ENCODE assay signal across 14 mouse cellular contexts in the genomic region with DNA sequence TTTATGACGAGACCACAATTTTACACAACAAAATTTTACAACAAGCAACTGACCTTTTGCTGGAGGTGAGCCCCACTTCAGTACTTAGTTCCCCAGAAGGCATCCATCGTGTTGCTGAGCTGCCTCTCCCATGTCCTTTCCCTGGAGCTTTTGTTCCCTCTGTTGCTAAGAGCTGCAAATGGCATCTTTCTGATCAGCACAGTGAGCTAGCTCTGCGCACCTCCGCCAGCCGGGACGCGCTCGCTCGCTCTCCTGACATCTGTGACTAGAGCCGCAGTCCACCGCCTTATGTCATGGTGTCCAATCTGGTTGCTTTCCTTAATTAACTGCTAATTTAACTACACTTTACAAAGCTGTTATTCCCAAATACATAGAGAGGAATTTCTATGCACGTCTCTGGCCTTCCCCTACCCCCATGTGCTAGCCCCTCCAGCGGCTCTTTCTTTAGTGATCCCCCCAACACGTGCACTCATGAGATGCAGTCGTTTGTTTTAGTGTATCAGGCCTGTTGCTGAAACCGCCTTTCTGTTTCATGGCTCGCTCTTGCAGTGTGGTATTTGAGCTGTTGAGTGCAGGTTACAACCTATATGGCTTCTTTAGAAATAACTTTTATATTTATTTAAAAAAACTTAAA.
DNase-seq lines count a peak whose midpoint lies in the region; ATAC-seq and TF ChIP-seq lines count a peak whose summit lies in the region.
"Had no signal": no experiment of that assay in that cellular context is flagged by ENCODE, and none has a peak within 500 bp of the region (broad histone marks: within the 10 kb centered on the region; RNA-seq: fewer than 3 reads in every experiment).

No protein-coding gene starts in this region.

- peak; percentile 82 for ATAC-seq in hindbrain, embryonic 11.5 days (ENCODE audit: low FRiP score)
- ATAC-seq in midbrain, embryonic 13.5 days: peak; percentile 82
- ATAC-seq in intestine, postnatal 0 days: no peak

- DNase-seq in ES-CJ7 (ENCODE audit: low read depth, low spot score): peak; percentile 59
- peak; percentile 79 for DNase-seq in embryo, embryonic 10.5 days (ENCODE audit: low spot score)
- DNase-seq in hindbrain, embryonic 11.5 days (ENCODE audit: low spot score): peak; percentile 78
- DNase-seq in left cerebral cortex, postnatal 14 days (ENCODE audit: low spot score in 2 of 2): no peak
- no peak for DNase-seq in urinary bladder, adult 2 months (ENCODE audit: low spot score)
- DNase-seq: kidney, adult 2 months; liver, postnatal 0 days had no signal

- no peaks in the 10 kb centered on the region for H3K9me3 ChIP-seq in hindbrain, embryonic 11.5 days (ENCODE audit: control insufficient read depth, low read length)
- H3K9me3 ChIP-seq in midbrain, embryonic 13.5 days: no peaks in the 10 kb centered on the region
- H3K9me3 ChIP-seq in intestine, postnatal 0 days (ENCODE audit: control insufficient read depth): no peaks in the 10 kb centered on the region
- H3K9me3 ChIP-seq: embryonic facial prominence, embryonic 13.5 days; heart, embryonic 13.5 days; megakaryocyte, embryonic 14.5 days had no signal

- H3K27me3 ChIP-seq in hindbrain, embryonic 11.5 days (ENCODE audit: control insufficient read depth, insufficient read depth, low read length): no peaks in the 10 kb centered on the region
- H3K27me3 ChIP-seq in midbrain, embryonic 13.5 days: no peaks in the 10 kb centered on the region
- no peaks in the 10 kb centered on the region for H3K27me3 ChIP-seq in intestine, postnatal 0 days (replicated peaks; ENCODE audit: control insufficient read depth, insufficient read depth, low read length)
- H3K27me3 ChIP-seq: CH12.LX; embryonic facial prominence, embryonic 13.5 days; heart, embryonic 13.5 days; megakaryocyte, embryonic 14.5 days had no signal

- H3K27ac ChIP-seq in hindbrain, embryonic 11.5 days (ENCODE audit: low read depth, low read length): peak overlapping the region; percentile 51
- H3K27ac ChIP-seq in midbrain, embryonic 13.5 days: peak overlapping the region; percentile 75
- no peak overlapping the region for H3K27ac ChIP-seq in intestine, postnatal 0 days (ENCODE audit: low read depth, low read length)
- H3K27ac ChIP-seq: left cerebral cortex, adult 2 months had no signal

- WGBS in hindbrain, embryonic 11.5 days: 31% methylated on average over 17 of the region's 17 CpGs
- WGBS in midbrain, embryonic 13.5 days: 5% methylated on average over 17 of the region's 17 CpGs
- 92% methylated on average over 17 of the region's 17 CpGs for WGBS in intestine, postnatal 0 days

- H3K4me1 ChIP-seq in hindbrain, embryonic 11.5 days (replicated peaks; ENCODE audit: control insufficient read depth, insufficient read depth, low read length): peaks cover 25% of the 10 kb centered on the region
- peaks cover 79% of the 10 kb centered on the region for H3K4me1 ChIP-seq in midbrain, embryonic 13.5 days (replicated peaks)
- H3K4me1 ChIP-seq in intestine, postnatal 0 days (replicated peaks; ENCODE audit: control insufficient read depth, insufficient read depth, low read length): no peaks in the 10 kb centered on the region; the same call in 1 of the 2 replicates

- H3K9ac ChIP-seq in hindbrain, embryonic 11.5 days (ENCODE audit: low read depth, low read length): no peak overlapping the region
- 0 out of 2 replicates have a peak overlapping the region, but pooled peaks have one; percentile 29 for H3K9ac ChIP-seq in midbrain, embryonic 13.5 days (replicated peaks)
- H3K9ac ChIP-seq in intestine, postnatal 0 days (ENCODE audit: low read depth, low read length): no peak overlapping the region
- H3K9ac ChIP-seq: embryonic facial prominence, embryonic 13.5 days; heart, embryonic 13.5 days; liver, postnatal 0 days had no signal

- no peak overlapping the region for H3K4me2 ChIP-seq in hindbrain, embryonic 11.5 days (replicated peaks; ENCODE audit: low read depth, low read length)
- H3K4me2 ChIP-seq in midbrain, embryonic 13.5 days (replicated peaks): peak overlapping the region; percentile 27
- H3K4me2 ChIP-seq in intestine, postnatal 0 days (replicated peaks; ENCODE audit: low read depth): no peak overlapping the region
- H3K4me2 ChIP-seq: heart, embryonic 13.5 days had no signal

- no peak for TF ChIP-seq CTCF in intestine, postnatal 0 days (IDR thresholded peaks at IDR 0.05; ENCODE audit: low read depth)

- intact Hi-C loops in left cerebral cortex, postnatal 14 days (cut with DNase I): no loop called here

- H3K4me3 ChIP-seq in hindbrain, embryonic 11.5 days (ENCODE audit: low read depth, low read length): no peak overlapping the region
- H3K4me3 ChIP-seq in midbrain, embryonic 13.5 days (replicated peaks): no peak overlapping the region
- no peak overlapping the region for H3K4me3 ChIP-seq in intestine, postnatal 0 days (ENCODE audit: low read depth, low read length)
- H3K4me3 ChIP-seq: embryonic facial prominence, embryonic 13.5 days; heart, embryonic 13.5 days; left cerebral cortex, adult 2 months; megakaryocyte, embryonic 14.5 days had no signal

- H3K36me3 ChIP-seq in hindbrain, embryonic 11.5 days (ENCODE audit: control insufficient read depth, insufficient read depth, low read length): no peaks in the 10 kb centered on the region
- peaks cover 6% of the 10 kb centered on the region; the same call in 1 of the 2 replicates for H3K36me3 ChIP-seq in midbrain, embryonic 13.5 days
- peaks cover 37% of the 10 kb centered on the region; the same call in 1 of the 2 replicates for H3K36me3 ChIP-seq in intestine, postnatal 0 days (ENCODE audit: control insufficient read depth, insufficient read depth)

Comparison
In these comparisons a context has a peak if more than half of its experiments do, and no peak if none do; other contexts are left out.
1. DNase-seq: peak in ES-CJ7 (single experiment), embryo, embryonic 10.5 days (single experiment) and hindbrain, embryonic 11.5 days (single experiment); none in left cerebral cortex, postnatal 14 days (0 of 2) and urinary bladder, adult 2 months (single experiment).